Mouse (Mus musculus) urinary bladder, postnatal 4 days (tissue): ENCODE measurements around the gene Zfp954.
"Not testable (repeated sequence)": the region's sequence is repeated elsewhere in the genome, so short reads cannot be mapped to it uniquely, and the experiment has no call there.

ENCODE experiments used
- DNase-seq, 2 experiments: peaks; one replicate each; pipeline ENCODE4 v3.0.0; 2021 to 2022; ENCODE audit warnings: low spot score in 2 of 2

Zfp954 gene

GRCm38 (mm10) chr7:7120921-7121601 lies at the start of gene Zfp954:
Gene Zfp954, minus strand, starts transcription at chr7:7121488.
- DNase-seq, result peak; percentile 72 to 81

- DNase-seq, result no peak
These were observed 24.8 kb upstream of the Zfp954 start for GRCm38 (mm10) chr7:7145991-7146608.

GRCm38 (mm10) chr7:7144215-7144614 lies 22.9 kb upstream of the Zfp954 start:
- DNase-seq, result no peak

GRCm38 (mm10) chr7:7136379-7136866 lies 15.1 kb upstream of the Zfp954 start, which contains the start of gene Zfp773:
Gene Zfp773, minus strand, starts transcription at chr7:7136755.
- no peak for DNase-seq

GRCm38 (mm10) chr7:7132751-7133150 lies 11.5 kb upstream of the Zfp954 start:
- DNase-seq, result no peak

- not testable (repeated sequence) for DNase-seq
These were observed 9.3 kb upstream of the Zfp954 start for GRCm38 (mm10) chr7:7130491-7131124.

GRCm38 (mm10) chr7:7121602-7121980 lies 303 bp upstream of the Zfp954 start:
- no peak for DNase-seq

GRCm38 (mm10) chr7:7118441-7118840 lies 2.8 kb downstream of the Zfp954 start:
- no peak for DNase-seq

GRCm38 (mm10) chr7:7108501-7108900 lies 12.8 kb downstream of the Zfp954 start:
- DNase-seq, result no peak
